Mouse (Mus musculus) cerebellum, postnatal 10 days (tissue): Measurements from ENCODE around the gene Tmem189.
"Not testable (repeated sequence)": the region's sequence is repeated elsewhere in the genome, so short reads cannot be mapped to it uniquely, and the experiment has no call there.

Experiments
- DNase-seq, 2 experiments: peaks; one replicate each; pipeline ENCODE4 v3.0.0; 2021; ENCODE audit warnings: mixed read lengths in 2 of 2

The Tmem189 gene

DNA sequence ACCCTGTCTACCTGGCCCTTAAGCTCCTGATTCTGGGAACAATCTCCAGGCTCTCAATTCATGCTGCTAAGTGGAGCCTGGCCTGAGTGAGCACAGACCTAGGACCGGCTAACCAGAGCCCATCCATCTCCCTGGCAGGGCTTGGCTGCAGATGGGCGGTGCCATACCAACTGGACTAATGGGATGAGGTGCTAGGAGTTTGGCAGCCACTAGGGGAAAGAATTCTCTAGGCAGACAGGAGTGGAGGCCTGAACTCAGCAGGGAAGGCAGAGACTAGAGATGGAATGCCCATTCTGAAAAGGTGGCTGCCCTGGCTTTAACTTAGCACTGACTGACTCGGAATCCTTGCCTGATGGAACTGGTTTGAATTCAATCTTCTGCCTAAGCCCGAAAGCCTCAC lies 43.2 kb downstream of the Tmem189 start:
- DNase-seq, result no peak

DNA sequence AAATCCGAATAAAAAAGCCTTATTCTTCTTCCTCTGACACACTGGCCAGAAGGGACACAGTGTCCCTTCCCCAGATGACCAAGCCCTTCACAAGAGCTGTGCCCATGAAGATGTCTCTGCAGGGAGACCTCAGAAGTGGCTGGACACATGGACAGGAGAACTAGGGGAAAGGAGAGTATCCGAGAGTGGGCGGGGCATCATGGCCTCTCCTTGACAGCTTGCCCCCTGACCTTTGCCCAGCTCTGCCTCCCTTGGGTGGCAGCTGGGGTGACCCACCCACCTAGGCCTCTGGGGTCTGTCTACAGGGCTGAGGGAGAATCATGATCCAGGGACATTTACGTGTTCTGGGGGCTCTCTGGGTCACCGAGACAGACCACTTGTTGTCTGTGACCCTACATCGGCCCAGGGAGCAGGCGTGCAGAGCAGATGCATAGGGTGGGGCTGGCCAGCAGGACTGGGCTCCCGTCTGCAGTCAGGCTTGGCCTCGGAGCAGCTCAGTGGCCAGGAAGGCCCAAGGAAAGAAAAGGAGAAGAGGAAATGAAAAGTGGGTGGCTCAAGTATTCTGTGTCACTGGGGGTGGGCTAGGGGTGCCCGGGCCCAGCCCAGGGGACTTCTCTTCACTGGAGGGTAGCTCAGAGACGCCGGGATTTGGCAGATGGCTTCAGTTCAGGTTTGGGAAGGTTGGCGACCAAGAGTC lies 46.1 kb downstream of the Tmem189 start:
- DNase-seq, result not testable (repeated sequence)

DNA sequence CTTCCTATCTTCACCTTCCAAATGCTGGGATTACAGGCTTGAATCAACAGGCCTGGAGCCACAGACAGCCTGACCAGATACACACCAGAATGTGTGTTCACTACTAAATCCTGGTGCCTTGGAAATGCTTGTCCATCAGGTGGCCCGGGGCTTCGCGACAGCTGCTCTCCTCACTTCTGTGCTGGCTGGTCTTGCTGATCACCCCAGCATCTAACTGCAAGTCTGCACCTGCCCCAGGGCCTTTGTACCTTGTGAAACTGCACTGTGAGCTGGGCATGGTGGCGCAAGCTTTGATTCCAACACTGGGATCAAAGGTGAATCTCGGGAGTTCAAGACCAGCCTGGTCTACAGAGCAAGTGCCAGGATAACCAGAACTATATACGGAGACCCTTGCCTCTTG lies 47.5 kb downstream of the Tmem189 start:
- DNase-seq, result no peak

DNA sequence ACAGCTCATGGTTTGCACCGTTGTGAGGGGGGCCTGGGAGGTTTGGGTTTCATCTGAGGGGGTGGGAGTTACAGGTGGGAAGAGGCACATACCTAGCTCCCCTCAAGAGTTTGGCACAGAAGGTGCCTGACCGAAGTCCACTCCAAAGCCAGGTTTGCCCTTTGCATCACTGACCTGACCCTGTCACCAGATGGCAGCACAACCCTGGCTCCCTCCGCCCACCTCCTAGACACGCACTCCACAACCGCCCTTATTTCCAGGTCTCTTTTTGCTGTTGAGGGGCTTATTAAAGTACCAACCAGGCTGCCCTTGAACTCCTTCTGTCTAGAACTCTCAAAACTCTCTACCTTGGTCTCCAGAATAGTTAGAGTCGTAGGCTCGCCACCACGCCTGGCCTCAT lies 48.3 kb downstream of the Tmem189 start:
- DNase-seq, result peak; percentile 66

DNA sequence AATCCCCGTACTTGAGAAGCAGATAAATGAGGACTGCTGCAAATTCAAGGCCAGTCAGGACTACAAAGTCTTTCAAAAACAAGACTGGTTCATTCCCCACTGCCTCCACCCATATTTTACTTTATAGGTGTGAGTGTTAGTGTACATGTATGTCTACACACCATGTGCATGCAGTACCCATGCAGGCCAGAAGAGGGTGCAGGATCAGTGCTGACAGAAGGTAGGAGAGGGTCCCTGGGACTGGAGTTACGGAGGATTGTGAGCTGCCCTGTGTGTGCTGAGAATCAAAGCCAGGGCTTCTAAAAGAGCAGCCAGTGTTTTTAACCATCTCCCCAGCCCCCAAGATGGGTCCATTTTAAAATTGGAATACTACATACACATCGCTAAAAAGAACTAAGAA lies 49.3 kb downstream of the Tmem189 start:
- DNase-seq, result peak; percentile 67 to 77

DNA sequence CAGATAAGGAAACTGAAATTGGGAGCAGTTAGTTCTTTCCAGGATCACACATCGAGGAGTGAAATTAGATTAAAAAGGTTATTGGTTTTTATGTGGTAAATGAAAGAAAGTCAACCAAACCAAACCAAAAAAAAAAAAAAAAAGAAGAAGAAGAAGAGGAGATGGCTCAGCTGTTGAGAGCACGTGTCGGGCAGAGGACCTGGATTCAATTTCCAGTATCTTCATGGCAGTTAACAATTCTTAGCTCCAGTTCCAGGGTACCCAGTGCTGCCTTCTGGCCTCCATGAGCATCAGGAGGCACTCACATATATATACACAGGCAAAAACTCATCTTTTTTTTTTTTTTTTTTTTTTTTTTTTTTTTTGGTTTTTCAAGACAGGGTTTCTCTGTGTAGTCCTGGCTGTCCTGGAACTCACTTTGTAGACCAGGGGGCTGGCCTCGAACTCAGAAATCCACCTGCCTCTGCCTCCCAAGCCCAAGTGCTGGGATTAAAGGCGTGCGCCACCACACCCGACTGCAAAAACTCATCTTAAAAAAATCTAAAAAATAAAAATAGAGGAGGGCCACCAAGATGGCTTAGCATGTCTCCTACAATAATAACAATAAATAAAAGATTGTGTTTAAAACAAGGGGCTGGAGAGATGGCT lies 54.6 kb downstream of the Tmem189 start:
- no peak for DNase-seq

DNA sequence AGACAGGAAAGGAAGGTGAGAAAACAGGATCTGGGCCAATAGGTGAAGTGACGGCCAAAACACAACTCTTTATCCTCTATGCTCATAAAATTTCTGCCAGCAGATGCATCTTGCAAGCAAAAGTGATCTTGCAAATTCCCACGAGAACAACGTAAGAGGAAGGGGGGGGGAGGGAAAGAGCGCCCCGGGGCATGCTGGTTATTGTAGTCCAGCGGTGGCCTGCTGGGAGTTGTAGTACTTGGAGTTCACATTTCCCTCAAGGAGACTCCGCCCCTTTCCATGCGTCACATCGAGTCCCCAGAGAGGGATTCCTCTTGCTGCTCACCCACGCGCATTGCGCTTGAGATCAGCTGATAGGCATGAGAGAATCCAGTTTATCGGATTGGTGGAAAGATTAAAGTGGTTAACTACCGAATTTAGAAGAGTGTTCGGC lies 55.3 kb downstream of the Tmem189 start:
- peak; percentile 99 for DNase-seq

DNA sequence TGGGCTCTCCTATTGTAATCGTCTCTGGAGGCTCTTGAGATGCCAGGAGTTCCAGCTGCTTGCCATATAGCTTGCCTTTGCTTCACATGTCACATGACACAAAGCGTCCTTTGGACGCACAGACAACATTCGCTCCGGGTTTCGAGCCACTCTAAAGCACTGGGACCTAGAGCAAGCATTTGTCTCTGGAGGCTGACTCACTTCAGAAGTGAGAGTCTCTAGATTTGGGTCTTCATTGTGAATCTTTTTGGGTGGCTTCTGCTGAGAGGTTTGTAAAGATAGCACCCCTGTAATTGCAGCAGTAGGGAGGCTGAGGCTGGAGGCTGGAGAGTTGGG lies 56.1 kb downstream of the Tmem189 start:
- no peak for DNase-seq

DNA sequence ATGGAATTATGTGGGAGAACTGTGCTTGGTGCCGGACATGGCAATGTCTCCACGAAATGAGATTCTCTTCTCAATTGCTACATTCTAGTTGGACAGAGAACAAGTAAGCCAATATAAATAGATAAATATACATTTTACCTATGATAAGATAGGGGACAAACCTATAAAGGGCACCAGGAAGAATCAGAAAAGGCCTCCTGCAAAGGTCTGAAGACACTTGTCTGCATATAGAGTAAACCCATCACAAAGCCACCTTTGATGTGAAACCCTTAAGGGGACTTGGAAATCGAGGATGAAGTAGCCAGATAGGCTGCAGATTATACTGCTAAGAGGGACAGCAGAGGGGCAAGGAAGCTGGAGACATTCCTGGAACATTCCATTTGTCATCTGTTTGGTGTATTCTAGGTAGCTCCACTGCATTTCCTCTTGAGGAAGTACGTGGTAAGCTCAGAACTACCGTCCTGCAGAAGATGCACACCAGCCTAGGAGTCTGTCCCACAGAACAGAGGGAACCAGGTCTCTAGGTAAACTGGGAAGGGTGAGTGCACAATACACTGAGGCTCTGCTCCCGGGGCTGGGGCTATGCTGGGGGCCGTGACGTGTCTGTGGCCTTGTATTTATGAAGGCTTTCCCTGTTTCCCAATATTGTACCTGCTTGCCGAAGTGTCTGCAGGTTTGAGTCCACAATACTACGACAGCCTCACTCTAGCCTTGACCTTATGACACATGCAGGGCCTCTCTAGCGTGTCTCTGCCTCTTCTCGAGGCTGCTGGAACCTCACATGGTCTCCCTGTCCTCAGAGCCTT lies 56.7 kb downstream of the Tmem189 start:
- DNase-seq, result no peak

DNA sequence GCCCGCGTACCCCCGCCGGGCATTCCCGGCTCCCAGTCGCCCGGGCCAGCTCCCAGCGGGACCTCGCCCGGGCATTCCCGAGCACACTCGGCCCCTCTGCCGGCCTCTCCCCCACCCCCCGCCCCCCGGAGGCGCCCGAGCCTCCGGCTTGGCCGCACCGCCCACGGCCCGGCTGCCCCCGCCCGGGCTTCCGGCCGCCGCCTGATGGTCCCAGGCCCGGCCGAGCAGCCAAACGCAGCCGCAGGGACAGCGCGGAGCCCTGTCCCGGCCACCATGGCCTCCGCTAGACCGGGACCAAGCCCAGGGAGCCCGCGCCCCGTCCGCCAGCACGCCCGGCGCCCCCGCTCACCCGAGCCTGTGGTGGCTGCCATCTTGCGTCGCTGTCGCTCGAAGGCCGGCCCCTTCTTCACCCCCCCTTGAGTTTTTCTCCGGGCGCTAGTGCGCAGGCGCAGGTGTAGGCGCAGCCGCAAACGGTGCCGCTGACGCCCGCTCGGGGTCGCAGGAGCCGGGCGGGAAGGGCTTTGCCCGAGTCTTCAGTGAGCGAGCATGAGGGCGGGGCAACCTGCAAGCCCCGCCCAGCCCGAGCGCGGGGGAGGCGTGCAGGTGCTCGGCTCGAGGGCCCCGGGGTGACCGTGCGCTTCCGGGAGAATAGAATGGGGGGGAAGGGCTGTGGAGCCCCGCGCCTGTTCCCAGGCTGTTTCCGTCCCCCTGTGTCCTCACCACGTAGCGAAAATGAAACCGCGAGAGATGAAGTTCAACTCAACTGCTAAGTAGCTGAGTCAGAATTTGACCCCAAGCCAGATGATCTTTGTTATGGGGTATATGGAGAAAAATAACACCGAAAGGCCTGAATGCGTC lies 57.8 kb downstream of the Tmem189 start, which contains the start of gene Ube2v1:
Ube2v1 (minus strand) TSS at position 505 of the 858 bp plus-strand sequence.
- DNase-seq, result peak; percentile 98 to 99

DNA sequence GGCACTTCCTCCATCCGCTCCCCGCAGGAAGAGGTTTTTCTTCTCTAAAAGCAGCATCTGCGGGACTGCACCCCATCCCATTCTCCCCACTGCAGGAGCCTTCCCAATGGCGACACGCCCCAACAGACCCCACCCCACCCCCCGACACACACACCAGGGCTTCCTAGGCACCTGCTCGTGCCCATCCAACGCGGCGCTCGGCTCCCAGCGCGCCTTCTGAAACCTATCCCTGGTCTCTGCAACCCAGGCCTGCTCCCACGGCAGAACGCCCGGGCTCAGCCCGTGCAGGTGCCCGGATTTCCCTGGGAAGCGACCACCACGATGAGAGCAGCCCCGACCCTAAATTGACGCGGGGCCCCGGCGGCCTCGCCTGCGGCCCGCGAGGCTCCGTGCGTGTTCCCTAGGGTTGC lies 58.4 kb downstream of the Tmem189 start:
- peak in 1 of 2 experiments; percentile 56 for DNase-seq

DNA sequence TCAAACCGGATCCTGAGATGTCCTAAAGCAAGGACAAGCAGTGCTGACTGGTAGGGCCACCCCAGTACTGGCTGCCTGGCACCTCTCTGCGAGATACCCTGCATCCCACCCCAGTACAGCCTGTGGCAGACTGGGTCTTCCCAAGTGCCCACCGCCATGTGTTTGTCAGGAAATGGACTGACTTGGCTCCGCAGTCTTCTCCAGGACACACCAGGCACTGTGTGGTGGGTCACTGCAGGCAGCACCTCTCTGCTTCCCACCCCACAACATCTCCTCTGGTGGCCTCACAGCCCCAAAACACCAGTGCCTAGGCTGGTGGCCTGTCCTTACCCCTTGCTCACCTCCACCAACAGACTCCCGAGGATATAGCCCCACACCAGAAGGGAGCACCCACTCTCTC lies 59.2 kb downstream of the Tmem189 start:
- DNase-seq, result no peak

DNA sequence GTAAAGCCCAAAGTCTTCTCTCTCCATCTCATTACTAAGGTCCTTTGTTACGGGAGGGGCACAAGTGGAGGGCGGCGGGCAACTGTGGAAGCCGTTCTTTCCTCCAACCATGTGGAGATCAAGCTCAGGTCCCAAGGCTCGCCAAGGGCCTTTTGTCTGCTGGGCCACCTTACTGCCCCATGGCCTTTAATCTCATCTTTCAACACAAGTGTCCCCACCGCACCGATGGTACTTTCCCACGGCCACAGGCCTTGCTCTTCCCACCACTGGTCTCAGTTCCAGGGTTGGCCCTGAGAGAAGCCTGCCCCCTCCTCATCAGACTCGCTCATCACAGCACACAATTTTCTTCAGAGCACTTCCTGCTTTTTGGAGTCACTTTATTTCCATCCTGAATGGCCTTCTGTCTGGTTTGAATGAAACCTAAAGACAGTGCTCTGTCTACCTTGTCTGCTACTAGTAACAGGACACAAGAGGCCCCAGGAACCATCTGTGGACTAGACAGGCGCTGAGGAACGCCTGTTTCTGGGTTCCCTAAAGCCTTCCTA lies 59.9 kb downstream of the Tmem189 start:
- DNase-seq, result no peak

DNA sequence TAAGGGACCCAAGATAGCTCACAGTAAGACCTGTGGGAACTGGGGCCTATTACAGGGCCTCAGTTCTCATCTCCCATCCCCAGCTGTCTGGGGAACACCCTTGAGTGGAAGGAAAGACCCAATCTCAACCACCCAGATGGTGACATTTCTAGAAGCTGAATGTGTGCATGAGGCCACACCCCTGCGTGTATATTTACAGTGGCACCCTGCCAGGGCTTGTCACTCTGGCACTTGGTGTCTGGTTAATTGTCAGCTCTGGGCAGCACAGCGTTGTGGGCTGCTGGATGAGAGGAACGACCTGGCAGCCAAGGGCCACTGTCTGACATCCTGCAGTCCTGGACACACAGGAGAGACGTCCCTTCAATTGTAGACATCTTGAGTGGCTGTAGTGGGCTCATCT lies 60.8 kb downstream of the Tmem189 start:
- DNase-seq, result peak in 1 of 2 experiments; percentile 42

DNA sequence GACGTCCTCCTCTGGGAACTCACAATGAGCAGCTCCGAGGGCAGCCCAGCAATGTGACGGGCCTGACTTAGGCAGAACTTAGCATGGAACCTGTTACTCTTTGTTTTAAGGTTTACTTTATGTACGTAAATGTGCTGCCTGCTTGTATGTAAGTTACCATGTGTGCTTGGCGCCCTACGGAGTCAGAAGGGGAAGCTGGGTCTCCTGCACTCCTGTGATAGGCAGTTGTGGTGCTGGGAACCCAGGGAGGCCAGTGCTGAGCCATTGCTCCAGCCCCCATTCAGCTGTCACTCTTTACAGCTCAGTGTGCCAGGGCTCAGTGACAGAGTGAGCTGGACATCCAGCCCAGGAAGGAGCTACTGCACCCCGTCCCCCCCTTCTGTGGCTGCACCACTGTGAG lies 62.6 kb downstream of the Tmem189 start:
- no peak for DNase-seq

DNA sequence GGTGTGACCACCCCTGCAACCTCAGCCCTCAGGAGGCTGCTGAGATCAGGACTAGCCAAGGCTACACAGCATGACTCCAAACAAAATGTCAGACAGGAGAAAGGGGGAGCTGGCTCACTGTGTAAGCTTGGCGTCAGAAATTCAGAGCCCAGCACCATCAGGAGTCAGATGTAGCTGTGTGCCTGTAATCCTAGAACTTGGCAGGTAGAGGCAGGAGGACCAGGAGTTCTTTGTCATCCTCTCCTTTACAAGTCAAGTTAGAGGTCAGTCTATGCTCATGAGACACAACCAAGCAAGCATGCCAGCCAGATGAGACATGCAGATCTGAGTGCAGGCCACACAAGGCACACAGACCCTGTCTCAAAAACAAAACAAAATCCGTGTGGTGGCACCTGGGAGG lies 64.0 kb downstream of the Tmem189 start:
- DNase-seq, result no peak

DNA sequence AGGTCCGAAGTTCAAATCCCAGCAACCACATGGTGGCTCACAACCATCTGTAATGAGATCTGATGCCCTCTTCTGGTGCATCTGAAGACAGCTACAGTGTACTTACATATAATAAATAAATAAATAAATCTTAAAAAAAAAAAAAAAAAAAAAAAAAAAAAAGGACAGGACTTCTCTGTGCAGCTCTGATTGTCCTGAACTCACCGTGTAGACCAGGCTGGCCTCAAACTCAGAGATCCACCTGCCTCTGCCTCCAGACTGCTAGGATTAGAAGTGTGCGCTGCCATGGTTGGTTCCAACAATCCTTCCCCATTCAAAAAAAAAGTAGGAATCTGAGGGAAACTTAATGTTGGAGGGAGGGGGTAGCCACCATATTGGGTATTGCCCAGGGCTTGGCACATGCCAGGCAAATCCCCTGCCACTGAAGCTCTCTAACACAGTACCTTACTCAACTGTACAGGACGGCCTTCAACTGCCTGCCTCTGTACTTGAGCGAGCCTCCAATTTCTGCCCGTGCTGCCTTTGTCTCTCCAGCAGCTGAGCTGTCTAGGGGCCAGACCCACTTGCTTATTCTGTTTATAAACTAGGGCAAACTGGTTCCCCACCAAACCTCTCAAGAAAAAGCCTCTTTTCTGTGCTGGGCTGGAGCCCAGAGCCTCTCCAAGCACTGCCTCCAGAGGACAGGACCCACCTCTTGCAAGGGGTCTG lies 65.1 kb downstream of the Tmem189 start:
- no peak for DNase-seq

DNA sequence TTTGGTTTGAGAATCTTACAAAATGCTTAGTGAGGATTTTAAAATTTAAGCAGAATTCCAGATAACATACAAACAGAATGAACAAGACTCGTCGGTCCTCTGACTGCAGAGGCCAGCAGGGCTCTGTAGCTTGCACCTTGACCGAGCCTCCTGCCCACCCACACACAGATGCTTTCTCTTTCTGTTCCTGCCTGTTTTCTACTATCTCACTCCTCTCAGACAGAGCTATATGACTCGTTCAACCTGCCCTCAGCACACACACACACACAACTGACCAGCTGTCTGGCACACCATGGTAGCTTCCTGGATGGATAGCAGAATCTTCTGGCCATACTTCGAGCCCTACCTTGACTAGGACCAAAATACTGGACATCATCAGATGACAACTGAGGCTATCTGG lies 66.7 kb downstream of the Tmem189 start:
- no peak for DNase-seq

DNA sequence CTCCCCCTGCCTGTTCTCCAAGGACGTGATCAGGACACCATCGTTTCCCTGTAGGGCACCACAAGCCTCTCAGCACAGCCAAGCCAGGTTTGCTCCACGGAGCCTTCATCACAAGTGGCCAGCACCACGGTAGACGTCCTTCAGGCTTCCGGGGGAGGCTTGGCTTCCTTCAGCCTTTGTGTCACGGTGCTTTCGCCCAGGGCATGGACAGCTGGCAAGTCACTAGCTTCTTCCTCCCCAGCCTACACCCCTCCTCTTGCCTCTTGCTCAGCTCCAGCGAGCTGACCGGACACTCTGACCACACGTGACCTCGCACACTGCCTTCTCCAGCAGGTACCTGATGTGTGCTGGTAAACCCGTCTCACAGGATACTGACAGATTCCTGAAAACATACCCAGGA lies 67.3 kb downstream of the Tmem189 start:
- DNase-seq, result no peak

DNA sequence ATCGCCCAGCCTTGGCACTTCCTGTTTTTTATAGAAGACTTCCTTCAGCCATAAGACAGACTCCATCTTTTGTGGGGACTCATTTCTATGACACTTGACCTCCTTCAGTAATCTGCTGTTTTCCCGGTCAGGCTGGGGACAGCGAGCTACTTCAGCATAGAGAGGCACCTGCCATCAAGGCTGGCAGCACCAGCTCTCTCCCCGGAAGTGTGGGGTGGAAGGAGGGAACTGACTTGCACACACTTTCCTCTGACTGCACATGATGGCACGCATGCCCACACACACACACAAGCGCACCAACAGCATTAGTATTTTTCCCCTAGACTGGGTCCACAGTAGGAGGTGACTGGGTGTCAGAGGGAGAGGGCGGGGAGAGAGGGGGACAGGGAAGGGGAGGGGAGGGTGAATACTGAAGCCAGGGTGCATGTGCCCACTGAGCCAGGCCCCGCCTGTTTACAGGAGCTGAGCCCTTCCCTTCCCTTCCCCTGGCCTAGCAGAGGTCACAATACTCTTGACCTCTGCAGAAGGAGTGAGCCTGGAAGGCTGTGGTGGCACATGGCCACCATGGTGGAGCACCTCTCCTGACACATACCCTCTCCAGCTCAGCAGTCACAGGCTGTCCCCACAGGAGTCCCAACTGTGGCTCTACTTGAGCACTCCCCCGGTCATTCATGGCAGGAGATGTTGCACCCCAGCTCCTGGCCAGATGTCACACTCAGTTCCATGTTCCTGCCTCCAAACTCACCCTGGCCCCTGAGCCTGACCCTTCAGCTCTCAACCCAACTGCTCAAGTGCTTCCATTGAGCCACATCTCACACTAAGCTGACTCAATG lies 68.2 kb downstream of the Tmem189 start:
- no peak for DNase-seq

DNA sequence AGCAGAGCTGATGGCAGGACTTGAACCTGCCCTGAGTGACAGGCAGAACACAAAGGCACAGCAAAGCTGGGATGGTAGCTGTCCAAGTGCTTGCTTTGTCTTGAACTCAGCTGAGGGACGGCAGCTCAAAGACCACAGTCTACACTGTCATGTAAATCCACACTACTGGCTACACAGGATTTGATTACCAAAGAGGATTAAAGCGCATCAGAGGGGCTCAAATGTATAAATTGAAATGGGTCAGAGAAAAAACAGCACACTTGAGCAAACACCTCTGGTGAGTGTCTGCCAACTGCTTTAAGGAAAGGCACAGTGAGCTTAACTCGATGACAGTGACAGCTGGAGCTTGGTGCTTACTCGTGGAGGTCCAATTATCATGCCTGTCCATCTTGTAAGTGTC lies 72.2 kb downstream of the Tmem189 start:
- no peak for DNase-seq
